Mouse (Mus musculus): ENCODE measurements at regions not wholly inside any gene's neighbourhood (a gene's known extent, or its start where the extent isn't known, plus 50 kb on each side); places are given as distances from the start of the nearest gene placed in this dataset.

GRCm38 (mm10) chr9:79179954-79180353 lies 538.7 kb downstream of the Col12a1 start:
- TF ChIP-seq CTCF (IDR thresholded peaks at IDR 0.05) (no peak), EP300 (IDR thresholded peaks at IDR 0.05) (no peak)
